Mouse (Mus musculus) heart, embryonic 15.5 days (tissue): ENCODE measurements around the gene Gfra1. TPM values are rescaled to one million over a fixed set of nuclear protein-coding genes. Genes with fewer than 3 reads are reported as not detected.

Experiments used
- ATAC-seq: fragments of 200-750 bp; cut with Nextera tagmentation; replicated peaks from 2 replicates; pipeline ENCODE4 v1.8.0; 2017; ENCODE audit warnings: low read depth, moderate TSS enrichment; ENCODE audit not compliant: insufficient number of reproducible peaks, insufficient read depth, low FRiP score
- H3K27ac ChIP-seq: fragments of 300-500 bp; sonication (generic); 2 replicates; pipeline ENCODE4 v1.5.1; 2015; ENCODE audit warnings: mild to moderate bottlenecking, inconsistent platforms
- H3K27me3 ChIP-seq: fragments of 300-500 bp; sonication (generic); 2 replicates; pipeline ENCODE4 v1.6.1; 2015; ENCODE audit warnings: inconsistent platforms
- H3K36me3 ChIP-seq: fragments of 300-500 bp; sonication (generic); 2 replicates; pipeline ENCODE4 v1.6.1; 2015; ENCODE audit warnings: mild to moderate bottlenecking, inconsistent platforms
- H3K4me1 ChIP-seq: fragments of 300-500 bp; sonication (generic); replicated peaks from 2 replicates; pipeline ENCODE4 v1.6.1; 2015; ENCODE audit warnings: inconsistent platforms
- H3K4me2 ChIP-seq: fragments of 300-500 bp; sonication (generic); 2 replicates; pipeline ENCODE4 v1.6.1; 2015; ENCODE audit warnings: inconsistent platforms, mild to moderate bottlenecking, moderate library complexity
- H3K4me3 ChIP-seq: fragments of 300-500 bp; sonication (generic); 2 replicates; pipeline ENCODE4 v1.5.1; 2015; ENCODE audit warnings: mild to moderate bottlenecking, inconsistent platforms
- H3K9ac ChIP-seq: fragments of 300-500 bp; sonication (generic); 2 replicates; pipeline ENCODE4 v1.6.1; 2015; ENCODE audit warnings: mild to moderate bottlenecking, inconsistent platforms
- H3K9me3 ChIP-seq: fragments of 300-500 bp; sonication (generic); replicated peaks from 2 replicates; pipeline ENCODE4 v1.6.1; 2016; ENCODE audit warnings: inconsistent platforms
- WGBS: fragments of 180-500 bp; shearing (Covaris S2); methylation state at CpG from one replicate; pipeline ENCODE4 v1.1.7; 2015; ENCODE audit warnings: mixed read lengths; 5-methylcytosine and 5-hydroxymethylcytosine counted together
- polyA plus RNA-seq: library from polyadenylated mRNA; unstranded; fragments of >200 nt; fragmentation: Nextera tagmentation; extraction: Ambion mirVana; gene quantifications from 2 replicates; pipeline ENCODE4 v1.2.1, GENCODE M21; 2015

The Gfra1 gene
- 2.7 and 10.7 TPM in 2 replicates for polyA plus RNA-seq

- peak within 1 kb of the TSS; percentile 61 for H3K4me3 ChIP-seq
- H3K9me3 ChIP-seq, result no peaks in the 10 kb centered on the region
- peaks cover 41% of the 10 kb centered on the region for H3K4me1 ChIP-seq
- peaks cover 60% of the 10 kb centered on the region for H3K27me3 ChIP-seq
- WGBS, result under 1% methylated on average over 31 of the region's 31 CpGs
- H3K27ac ChIP-seq, result no peak within 1 kb of the TSS
- H3K4me2 ChIP-seq, result peak within 1 kb of the TSS; percentile 98
- H3K9ac ChIP-seq, result peak within 1 kb of the TSS; percentile 51
- no peaks in the 10 kb centered on the region for H3K36me3 ChIP-seq
- ATAC-seq, result no peak
These were observed at the start of gene Gfra1 for GRCm38 (mm10) chr19:58455496-58456061. Gfra1 (minus strand) TSS chr19:58455909.

GRCm38 (mm10) chr19:58500049-58500448 lies 44.3 kb upstream of the Gfra1 start:
- Histone ChIP-seq H3K9me3 (no peaks in the 10 kb centered on the region), H3K27ac (no peak overlapping the region), H3K36me3 (no peaks in the 10 kb centered on the region), H3K4me3 (no peak overlapping the region), H3K9ac (no peak overlapping the region), H3K4me1 (0 out of 2 replicates have a peak, but pooled peaks cover 4% of the 10 kb centered on the region), H3K27me3 (no peaks in the 10 kb centered on the region), H3K4me2 (no peak overlapping the region)
- 81% methylated on average over 2 of the region's 2 CpGs for WGBS
- no peak for ATAC-seq

GRCm38 (mm10) chr19:58499420-58499966 lies 43.8 kb upstream of the Gfra1 start:
- H3K27me3 ChIP-seq, result no peaks in the 10 kb centered on the region
- H3K9ac ChIP-seq, result no peak overlapping the region
- H3K4me3 ChIP-seq, result no peak overlapping the region
- peak; percentile 14; the same call in 1 of the 2 replicates for ATAC-seq
- H3K4me2 ChIP-seq, result no peak overlapping the region
- no peak overlapping the region for H3K27ac ChIP-seq
- H3K36me3 ChIP-seq, result no peaks in the 10 kb centered on the region
- H3K9me3 ChIP-seq, result no peaks in the 10 kb centered on the region
- H3K4me1 ChIP-seq, result 0 out of 2 replicates have a peak, but pooled peaks cover 9% of the 10 kb centered on the region
- 45% methylated on average over 3 of the region's 3 CpGs for WGBS

GRCm38 (mm10) chr19:58497106-58497505 lies 41.4 kb upstream of the Gfra1 start:
- H3K4me3 ChIP-seq, result no peak overlapping the region
- no peak overlapping the region for H3K9ac ChIP-seq
- no peak overlapping the region for H3K4me2 ChIP-seq
- no peak overlapping the region for H3K27ac ChIP-seq
- H3K27me3 ChIP-seq, result no peaks in the 10 kb centered on the region
- WGBS, result 54% methylated on average over 3 of the region's 3 CpGs
- 0 out of 2 replicates have a peak, but pooled peaks cover 9% of the 10 kb centered on the region for H3K4me1 ChIP-seq
- H3K9me3 ChIP-seq, result no peaks in the 10 kb centered on the region
- no peak for ATAC-seq
- H3K36me3 ChIP-seq, result no peaks in the 10 kb centered on the region

GRCm38 (mm10) chr19:58486686-58487085 lies 31.0 kb upstream of the Gfra1 start:
- Histone ChIP-seq H3K9me3 (no peaks in the 10 kb centered on the region; the same call in 1 of the 2 replicates), H3K36me3 (no peaks in the 10 kb centered on the region), H3K4me3 (no peak overlapping the region), H3K4me2 (no peak overlapping the region), H3K9ac (no peak overlapping the region), H3K27ac (no peak overlapping the region), H3K27me3 (no peaks in the 10 kb centered on the region), H3K4me1 (peaks cover 4% of the 10 kb centered on the region; the same call in 1 of the 2 replicates)
- 54% methylated on average over 2 of the region's 2 CpGs for WGBS
- no peak for ATAC-seq

GRCm38 (mm10) chr19:58482373-58482977 lies 26.8 kb upstream of the Gfra1 start:
- Histone ChIP-seq H3K9ac (no peak overlapping the region), H3K4me1 (peaks cover 4% of the 10 kb centered on the region; the same call in 1 of the 2 replicates), H3K27me3 (no peaks in the 10 kb centered on the region), H3K27ac (no peak overlapping the region), H3K4me3 (no peak overlapping the region), H3K4me2 (no peak overlapping the region), H3K36me3 (no peaks in the 10 kb centered on the region), H3K9me3 (no peaks in the 10 kb centered on the region)
- no peak for ATAC-seq
- 41% methylated on average over 9 of the region's 9 CpGs for WGBS

- Histone ChIP-seq H3K9ac (no peak overlapping the region), H3K27ac (no peak overlapping the region), H3K4me3 (no peak overlapping the region), H3K4me2 (no peak overlapping the region), H3K27me3 (0 out of 2 replicates have a peak, but pooled peaks cover 8% of the 10 kb centered on the region), H3K9me3 (no peaks in the 10 kb centered on the region), H3K4me1 (no peaks in the 10 kb centered on the region), H3K36me3 (no peaks in the 10 kb centered on the region)
- no peak for ATAC-seq
- WGBS, result 86% methylated on average over 3 of the region's 3 CpGs
These were observed 18.5 kb upstream of the Gfra1 start for GRCm38 (mm10) chr19:58474251-58474650.

- no peak overlapping the region for H3K4me2 ChIP-seq
- H3K9ac ChIP-seq, result no peak overlapping the region
- no peak overlapping the region for H3K27ac ChIP-seq
- H3K4me3 ChIP-seq, result no peak overlapping the region
- no peaks in the 10 kb centered on the region for H3K9me3 ChIP-seq
- H3K27me3 ChIP-seq, result 0 out of 2 replicates have a peak, but pooled peaks cover 8% of the 10 kb centered on the region
- peaks cover 3% of the 10 kb centered on the region for H3K4me1 ChIP-seq
- no peak for ATAC-seq
- no peaks in the 10 kb centered on the region for H3K36me3 ChIP-seq
- 19% methylated on average over 12 of the region's 12 CpGs for WGBS
These were observed 13.7 kb upstream of the Gfra1 start for GRCm38 (mm10) chr19:58469421-58469820.

GRCm38 (mm10) chr19:58468331-58468730 lies 12.6 kb upstream of the Gfra1 start:
- Histone ChIP-seq H3K9ac (no peak overlapping the region), H3K4me2 (no peak overlapping the region), H3K4me1 (peaks cover 3% of the 10 kb centered on the region), H3K27me3 (0 out of 2 replicates have a peak, but pooled peaks cover 8% of the 10 kb centered on the region), H3K4me3 (no peak overlapping the region), H3K27ac (no peak overlapping the region), H3K36me3 (no peaks in the 10 kb centered on the region), H3K9me3 (no peaks in the 10 kb centered on the region)
- 33% methylated on average over 2 of the region's 2 CpGs for WGBS
- no peak for ATAC-seq

- Histone ChIP-seq H3K9ac (no peak overlapping the region), H3K4me1 (peaks cover 3% of the 10 kb centered on the region), H3K4me2 (no peak overlapping the region), H3K27ac (no peak overlapping the region), H3K9me3 (no peaks in the 10 kb centered on the region), H3K4me3 (no peak overlapping the region), H3K27me3 (peaks cover 4% of the 10 kb centered on the region), H3K36me3 (no peaks in the 10 kb centered on the region)
- ATAC-seq, result no peak
- 73% methylated on average over 3 of the region's 3 CpGs for WGBS
These were observed 8.0 kb upstream of the Gfra1 start for GRCm38 (mm10) chr19:58463755-58464154.

GRCm38 (mm10) chr19:58460361-58461022 lies 4.8 kb upstream of the Gfra1 start:
- no peak for ATAC-seq
- Histone ChIP-seq H3K27ac (no peak overlapping the region), H3K4me1 (peaks cover 12% of the 10 kb centered on the region), H3K27me3 (peaks cover 23% of the 10 kb centered on the region), H3K9ac (no peak overlapping the region), H3K4me3 (no peak overlapping the region), H3K4me2 (no peak overlapping the region), H3K9me3 (no peaks in the 10 kb centered on the region), H3K36me3 (no peaks in the 10 kb centered on the region)
- 66% methylated on average over 13 of the region's 13 CpGs for WGBS
